Mouse (Mus musculus) gastrocnemius, postnatal 36 days (tissue): ENCODE data around the gene Gm3336. TPM values are rescaled to one million over a fixed set of nuclear protein-coding genes. Genes with fewer than 3 reads are reported as not detected.

Experiments
- DNase-seq, 2 experiments: peaks; one replicate each; pipeline ENCODE4 v3.0.0; 2022
- intact Hi-C: fragments of 180-260 bp; cut with DNase I; formaldehyde crosslinking; loops from one replicate; pipeline ENCODE4 v1.15.1; 2025
- long read RNA-seq, 2 experiments: library from polyadenylated mRNA; stranded (forward); transcript quantifications; one replicate each; pipeline ENCODE4 v2.0.0; 2021
- total RNA-seq, 2 experiments: library from RNA; stranded (reverse); gene quantifications; 2 replicates each; pipeline ENCODE4 v1.2.3; 2021

The Gm3336 gene
- total RNA-seq: not detected
- long read RNA-seq, experiment 1: 0 reads
- long read RNA-seq, experiment 2: 0 reads

- DNase-seq: peak in 1 of 2 experiments; percentile 28
- intact Hi-C loops: no loop called here
Measured at GRCm38 (mm10) chr8:70718297-70718696, at the start of gene Gm3336. Gene Gm3336 (plus strand): TSS chr8:70718543.

- DNase-seq: peak in 1 of 2 experiments; percentile 66
- intact Hi-C loops: no loop called here
Measured at GRCm38 (mm10) chr8:70671615-70672324, 46.6 kb upstream of the Gm3336 start.

GRCm38 (mm10) chr8:70672325-70673078 is 45.8 kb upstream of the Gm3336 start:
- intact Hi-C loops: loop anchor here (1.0 kb wide), 1 partner anchor 28 kb away; no protein-coding TSS in a partner anchor
- no peak for DNase-seq

- peak; percentile 94 to 99 for DNase-seq
- intact Hi-C loops: loop anchor here (1.0 kb wide), 1 partner anchor 27 kb away; no protein-coding TSS in a partner anchor
Measured at GRCm38 (mm10) chr8:70673079-70673856, 45.1 kb upstream of the Gm3336 start, which contains the start of gene Lsm4. Gene Lsm4 (plus strand): TSS chr8:70673248.

- no peak for DNase-seq
- intact Hi-C loops: no loop called here
Measured at GRCm38 (mm10) chr8:70674109-70674508, 44.2 kb upstream of the Gm3336 start.

- no peak for DNase-seq
- intact Hi-C loops: no loop called here
Measured at GRCm38 (mm10) chr8:70674716-70675115, 43.6 kb upstream of the Gm3336 start.

- DNase-seq: no peak
- intact Hi-C loops: no loop called here
Measured at GRCm38 (mm10) chr8:70675336-70675735, 43.0 kb upstream of the Gm3336 start.

- intact Hi-C loops: no loop called here
- DNase-seq: no peak
Measured at GRCm38 (mm10) chr8:70677451-70678080, 40.8 kb upstream of the Gm3336 start.

- intact Hi-C loops: no loop called here
- no peak for DNase-seq
Measured at GRCm38 (mm10) chr8:70678679-70679078, 39.7 kb upstream of the Gm3336 start.

- no peak for DNase-seq
- intact Hi-C loops: no loop called here
Measured at GRCm38 (mm10) chr8:70679404-70679803, 38.9 kb upstream of the Gm3336 start.

GRCm38 (mm10) chr8:70680039-70680438 is 38.3 kb upstream of the Gm3336 start:
- intact Hi-C loops: no loop called here
- DNase-seq: peak in 1 of 2 experiments; percentile 39

GRCm38 (mm10) chr8:70681410-70681809 is 36.9 kb upstream of the Gm3336 start:
- intact Hi-C loops: no loop called here
- no peak for DNase-seq

- intact Hi-C loops: no loop called here
- DNase-seq: peak; percentile 75 to 82
Measured at GRCm38 (mm10) chr8:70682193-70682592, 36.1 kb upstream of the Gm3336 start.

- no peak for DNase-seq
- intact Hi-C loops: no loop called here
Measured at GRCm38 (mm10) chr8:70682692-70683091, 35.7 kb upstream of the Gm3336 start.

GRCm38 (mm10) chr8:70684291-70684690 is 34.1 kb upstream of the Gm3336 start:
- DNase-seq: no peak
- intact Hi-C loops: no loop called here

GRCm38 (mm10) chr8:70687576-70687975 is 30.8 kb upstream of the Gm3336 start:
- DNase-seq: peak in 1 of 2 experiments; percentile 74
- intact Hi-C loops: no loop called here

GRCm38 (mm10) chr8:70688136-70688535 is 30.2 kb upstream of the Gm3336 start:
- no peak for DNase-seq
- intact Hi-C loops: no loop called here

GRCm38 (mm10) chr8:70689892-70690390 is 28.4 kb upstream of the Gm3336 start:
- intact Hi-C loops: no loop called here
- DNase-seq: no peak

- intact Hi-C loops: no loop called here
- no peak for DNase-seq
Measured at GRCm38 (mm10) chr8:70691230-70691629, 27.1 kb upstream of the Gm3336 start.

GRCm38 (mm10) chr8:70691727-70692231 is 26.6 kb upstream of the Gm3336 start:
- DNase-seq: no peak
- intact Hi-C loops: no loop called here
